Mouse (Mus musculus) mouse trophoblast stem cell (cell line): Measurements from ENCODE around the gene Etv1.
"Not testable (repeated sequence)": the region's sequence is repeated elsewhere in the genome, so short reads cannot be mapped to it uniquely, and the experiment has no call there.

Experiments used
- in situ Hi-C, 2 experiments: fragments of 300-500 bp; cut with MseI, MboI; formaldehyde crosslinking; loops; 2 replicates in 1 of 2; 3 replicates in 1 of 2; pipeline ENCODE4 v1.15.1; 2025

Gene Etv1

GRCm38 (mm10) chr12:38818320-38818719, 39.1 kb downstream of the Etv1 start:
- in situ Hi-C loops = no loop called here

- in situ Hi-C loops = no loop called here
These were observed 41.5 kb downstream of the Etv1 start for GRCm38 (mm10) chr12:38820642-38821041.

GRCm38 (mm10) chr12:38824405-38824804, 45.2 kb downstream of the Etv1 start:
- in situ Hi-C loops = no loop called here

- in situ Hi-C loops = no loop called here
These were observed 53.8 kb downstream of the Etv1 start for GRCm38 (mm10) chr12:38832981-38833380.

- in situ Hi-C loops = no loop called here
These were observed 55.4 kb downstream of the Etv1 start for GRCm38 (mm10) chr12:38834581-38834980.

GRCm38 (mm10) chr12:38834986-38835385, 55.8 kb downstream of the Etv1 start:
- in situ Hi-C loops = not testable (repeated sequence)

- in situ Hi-C loops = no loop called here
These were observed 64.7 kb downstream of the Etv1 start for GRCm38 (mm10) chr12:38843801-38844295.

- in situ Hi-C loops = no loop called here
These were observed 68.5 kb downstream of the Etv1 start for GRCm38 (mm10) chr12:38847500-38848261.

- in situ Hi-C loops = no loop called here
These were observed 70.8 kb downstream of the Etv1 start for GRCm38 (mm10) chr12:38849994-38850393.

- in situ Hi-C loops = no loop called here
These were observed 75.1 kb downstream of the Etv1 start for GRCm38 (mm10) chr12:38854274-38854673.

GRCm38 (mm10) chr12:38854751-38855150, 75.6 kb downstream of the Etv1 start:
- in situ Hi-C loops = no loop called here

- in situ Hi-C loops = no loop called here
These were observed 80.5 kb downstream of the Etv1 start for GRCm38 (mm10) chr12:38859675-38860074.

GRCm38 (mm10) chr12:38860168-38861115, 81.3 kb downstream of the Etv1 start:
- in situ Hi-C loops = no loop called here

- in situ Hi-C loops = no loop called here
These were observed 84.2 kb downstream of the Etv1 start for GRCm38 (mm10) chr12:38863395-38863794.

- in situ Hi-C loops = no loop called here
These were observed 85.0 kb downstream of the Etv1 start for GRCm38 (mm10) chr12:38863982-38864828.

GRCm38 (mm10) chr12:38874470-38874995, 95.4 kb downstream of the Etv1 start:
- in situ Hi-C loops = no loop called here

- in situ Hi-C loops = no loop called here
These were observed 125.3 kb downstream of the Etv1 start for GRCm38 (mm10) chr12:38904516-38904915.

GRCm38 (mm10) chr12:38906314-38906713, 127.1 kb downstream of the Etv1 start:
- in situ Hi-C loops = no loop called here

- in situ Hi-C loops = no loop called here
These were observed 127.6 kb downstream of the Etv1 start for GRCm38 (mm10) chr12:38906812-38907211.

- in situ Hi-C loops = no loop called here
These were observed 129.8 kb downstream of the Etv1 start for GRCm38 (mm10) chr12:38908947-38909346.
